Mouse (Mus musculus) bone marrow, adult 2 months (tissue): ENCODE measurements around the gene Ccl4.

Experiments
- CTCF ChIP-seq: fragments of 200-500 bp; IDR thresholded peaks from 2 replicates; pipeline ENCODE4 v1.5.1; 2011; ENCODE audit warnings: low read length, control low read depth; ENCODE audit not compliant: control insufficient read depth, insufficient read depth
- POLR2A ChIP-seq: fragments of 200-500 bp; IDR thresholded peaks from 2 replicates; pipeline ENCODE4 v1.6.1; 2011; ENCODE audit warnings: low read depth, mild to moderate bottlenecking, control low read depth, low read length, borderline replicate concordance; ENCODE audit not compliant: control insufficient read depth

DNA sequence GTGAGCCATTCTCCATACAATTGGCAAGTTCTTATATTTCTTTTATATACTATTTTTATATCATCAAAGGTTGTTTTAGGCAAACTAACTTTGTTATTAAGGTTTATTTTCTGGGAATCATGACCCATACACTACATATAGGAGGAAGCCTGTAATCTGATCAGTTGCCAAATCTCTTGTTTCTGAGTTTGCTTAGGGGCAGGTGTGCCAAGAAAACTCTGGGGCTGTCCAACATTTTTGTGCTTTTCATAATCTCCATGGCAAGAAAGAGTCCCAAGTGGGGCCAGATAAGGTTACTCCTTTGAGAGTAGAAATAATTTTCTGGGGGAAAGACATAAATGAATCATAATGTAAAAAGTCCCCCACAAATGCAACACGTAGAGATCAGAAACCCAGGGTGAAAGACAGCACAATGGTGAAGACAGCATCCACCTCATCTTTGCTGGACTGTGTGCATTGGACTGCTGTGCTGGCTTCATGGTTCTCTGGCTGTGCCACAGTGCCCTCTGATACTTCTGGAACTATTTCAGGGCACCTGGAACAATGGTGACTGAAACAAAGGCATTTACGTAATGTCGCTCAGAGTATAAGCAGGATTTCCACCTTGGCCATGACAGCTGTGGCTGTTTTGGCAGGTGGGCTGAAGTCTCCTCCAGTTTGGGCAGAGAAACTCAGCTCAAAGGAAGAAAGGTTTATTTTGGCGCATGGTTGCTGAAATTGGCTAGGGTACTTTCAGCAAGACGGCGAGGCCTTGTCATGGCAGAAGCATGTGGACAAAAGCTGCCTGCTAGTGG lies 15.8 kb upstream of the Ccl4 start:
- TF ChIP-seq CTCF = no peak
- no peak for TF ChIP-seq POLR2A
